Mouse (Mus musculus) activated CD4-positive, CD25-positive, alpha-beta regulatory T cell, adult 4 months (primary cell): ENCODE results near the gene Tbcb. TPM values are rescaled to one million over a fixed set of nuclear protein-coding genes. Genes with fewer than 3 reads are reported as not detected.
"Not testable (repeated sequence)": the region's sequence is repeated elsewhere in the genome, so short reads cannot be mapped to it uniquely, and the experiment has no call there.

Source experiments
- ATAC-seq: one replicate; pipeline ENCODE4 v1.8.0; 2017
- polyA plus RNA-seq, 2 experiments: library from polyadenylated mRNA; unstranded; fragments of 100-300 nt; shearing (Covaris generic); gene quantifications; one replicate each; pipeline ENCODE4 v1.2.1; 2017

Gene Tbcb
- 100 to 1,000 TPM; 124 to 138 TPM for polyA plus RNA-seq

DNA sequence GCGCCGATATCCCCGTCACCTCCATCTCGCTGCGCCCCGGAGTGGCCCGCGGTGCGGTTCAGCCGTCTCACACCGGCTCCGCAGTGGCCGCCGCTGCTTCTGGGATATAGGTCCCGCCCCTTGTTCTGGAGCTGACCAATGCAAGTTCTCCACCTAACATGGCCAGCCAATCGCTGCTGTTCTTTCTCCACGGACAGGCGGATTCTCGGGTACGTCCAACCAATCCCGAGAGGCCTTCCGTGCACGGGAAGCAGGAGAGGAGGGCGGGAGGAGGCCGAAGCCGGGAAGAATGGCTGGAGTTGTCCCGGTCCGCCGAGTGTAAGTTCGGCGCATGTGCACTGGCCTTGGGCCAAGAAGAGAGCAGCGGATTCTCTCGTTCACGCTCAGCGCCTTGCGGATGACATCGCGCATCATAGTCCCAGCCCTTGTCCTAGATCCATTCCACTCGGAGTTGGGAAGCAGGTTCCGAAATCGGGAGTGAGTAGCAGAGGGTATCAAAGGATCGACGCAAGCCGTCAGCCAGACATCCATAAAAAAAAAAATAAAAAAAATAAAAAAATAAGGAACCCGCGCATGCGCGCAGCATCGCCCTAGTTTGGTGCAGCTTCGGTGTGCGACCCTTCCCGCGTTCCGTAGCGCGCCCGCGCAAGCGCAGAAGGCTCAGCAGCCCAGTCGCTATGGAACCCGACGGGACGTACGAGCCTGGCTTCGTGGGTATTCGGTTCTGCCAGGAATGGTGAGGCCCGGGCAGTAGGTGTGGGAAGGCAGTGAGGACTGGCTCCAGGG is at the start of gene Tbcb, which contains the start of gene Polr2i:
TSS of gene Tbcb (minus strand) at position 604 of the 786 bp plus-strand sequence.
TSS of gene Polr2i (plus strand) at position 280 of the 786 bp plus-strand sequence.
- peak; percentile 97 for ATAC-seq

DNA sequence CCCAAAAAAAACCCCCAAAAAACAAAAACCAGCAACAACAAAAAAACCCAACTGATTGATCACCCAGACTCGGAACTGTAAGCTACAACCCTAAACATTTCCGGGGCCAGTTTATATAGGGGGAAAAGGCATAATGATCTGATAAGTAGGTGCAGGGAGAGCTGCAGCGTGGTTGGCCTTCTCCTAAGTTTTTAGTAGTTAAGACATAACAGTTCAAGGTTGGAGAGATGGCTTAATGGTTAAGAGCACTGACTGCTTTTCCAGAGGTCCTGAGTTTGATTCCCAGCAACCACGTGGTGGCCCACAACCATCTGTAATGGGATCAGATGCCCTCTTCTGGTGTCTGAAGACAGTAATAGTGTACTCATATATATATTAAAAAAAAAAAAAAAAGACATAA is 49.5 kb upstream of the Tbcb start:
- ATAC-seq, result no peak

DNA sequence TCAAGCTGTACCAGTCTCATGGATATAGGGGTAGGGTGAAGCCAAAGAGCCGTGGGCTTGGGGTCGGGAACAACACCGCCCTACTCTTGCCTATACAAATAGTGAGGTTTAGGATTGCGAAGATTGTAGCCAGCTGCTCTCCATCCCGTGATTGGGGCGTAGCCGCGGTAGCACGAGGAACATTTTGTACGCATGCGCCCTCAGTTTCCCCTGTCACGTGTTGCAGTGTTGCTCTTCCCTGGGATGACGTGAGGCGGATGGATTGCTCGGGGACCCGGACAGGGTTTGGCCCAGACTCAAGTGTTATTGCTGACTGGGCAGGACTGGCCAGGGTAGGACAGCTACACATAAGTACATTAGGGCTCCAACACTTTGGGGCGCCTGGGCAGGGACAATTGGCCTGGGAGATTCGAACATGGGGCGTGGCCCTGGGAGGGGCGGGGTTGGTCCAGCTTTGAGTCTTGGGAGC is 48.6 kb upstream of the Tbcb start:
- ATAC-seq, result peak; percentile 64

DNA sequence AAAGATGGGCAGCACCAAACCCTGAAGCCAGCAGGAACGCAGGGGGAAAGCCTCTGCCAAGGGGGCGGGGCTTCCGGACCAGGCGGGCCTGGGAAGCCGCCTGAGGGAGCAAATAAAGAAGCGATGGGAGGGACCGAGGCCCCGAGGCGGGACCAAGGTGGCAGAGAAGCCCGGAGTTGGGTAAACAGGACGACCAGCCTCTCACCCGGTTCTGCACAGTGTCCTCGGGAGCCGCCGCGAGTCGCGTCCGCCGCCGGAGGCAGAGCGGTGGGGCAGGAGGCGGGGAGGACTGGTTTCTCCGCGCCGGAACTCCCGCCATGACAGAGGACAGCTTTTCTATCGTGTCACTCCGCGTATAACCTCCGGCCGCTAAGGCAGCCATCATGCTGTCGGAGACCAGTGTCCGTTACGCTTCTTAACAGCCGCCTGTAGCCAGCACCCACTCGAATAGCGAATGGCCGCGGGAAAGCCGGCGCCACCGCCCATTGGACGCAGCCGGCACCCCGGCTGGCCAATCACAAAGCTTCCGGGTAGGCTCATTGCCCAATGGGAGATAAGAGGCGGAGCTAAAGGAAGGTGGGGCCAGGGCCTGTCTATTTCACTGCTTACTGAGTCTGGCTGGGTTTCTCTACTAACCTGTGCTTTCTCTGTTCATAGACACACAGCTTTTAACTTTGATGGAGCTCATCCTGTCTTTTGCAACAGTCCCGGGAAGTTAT is 48.0 kb upstream of the Tbcb start, which contains the start of the genes Thap8 and Wdr62:
TSS of gene Thap8 (plus strand) at position 144 of the 719 bp plus-strand sequence.
TSS of gene Wdr62 (minus strand) at position 469 of the 719 bp plus-strand sequence.
- peak; percentile 98 for ATAC-seq

DNA sequence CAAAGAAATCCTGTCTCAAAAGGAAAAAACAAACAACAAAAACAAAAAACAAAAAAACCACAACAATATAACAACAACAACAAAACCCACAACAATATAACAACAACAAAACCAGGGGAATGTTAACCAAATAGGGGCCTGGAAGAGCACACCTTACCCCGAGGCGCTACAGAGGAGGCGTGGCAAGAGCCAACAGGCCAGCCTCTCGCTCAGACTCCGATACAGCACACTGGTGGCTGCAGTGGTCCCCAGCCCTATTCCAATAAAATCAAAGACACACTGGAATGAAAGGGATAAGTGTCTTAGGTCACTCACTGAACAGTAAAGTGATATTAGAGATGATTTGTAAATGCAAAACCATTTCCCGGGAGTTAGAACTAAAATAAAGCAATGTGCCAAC is 47.5 kb upstream of the Tbcb start:
- no peak for ATAC-seq

DNA sequence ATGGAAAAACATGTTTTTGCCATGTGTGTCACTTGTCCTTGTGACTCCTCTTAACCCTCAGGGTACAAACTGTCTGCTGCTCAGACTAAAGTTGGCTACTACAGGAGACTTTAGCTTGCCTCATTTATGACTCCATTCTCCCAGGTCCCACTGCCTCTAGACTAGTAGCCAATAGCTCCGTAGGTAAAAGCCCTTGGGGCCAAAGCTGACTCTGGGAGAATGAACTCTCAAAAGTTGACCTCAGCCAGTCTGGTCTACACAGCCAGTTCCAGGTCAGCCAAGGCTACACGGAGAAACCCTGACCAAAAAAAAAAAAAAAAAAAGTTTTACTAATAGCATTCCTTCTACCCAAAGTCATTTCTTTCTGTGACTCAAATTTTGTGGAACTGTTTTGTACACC is 46.8 kb upstream of the Tbcb start:
- no peak for ATAC-seq

DNA sequence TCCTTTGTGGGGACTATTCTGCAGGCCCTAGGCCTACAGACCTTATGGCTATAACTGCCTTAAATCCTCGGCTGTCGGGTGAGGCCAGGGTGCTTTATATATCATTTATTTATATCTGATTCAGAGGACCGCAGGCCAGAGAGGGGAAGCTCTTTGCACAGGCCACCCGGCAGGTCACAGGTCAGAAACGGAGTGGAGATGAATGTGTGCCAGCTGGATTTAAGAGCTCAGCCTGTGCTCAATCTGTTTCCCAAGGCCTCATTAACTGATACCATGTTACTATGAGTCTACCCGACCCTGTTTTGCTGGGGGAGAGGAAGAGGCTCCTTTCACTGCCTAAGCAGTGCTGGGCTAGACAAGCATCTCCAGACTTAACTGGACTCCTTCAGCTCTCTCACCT is 42.3 kb upstream of the Tbcb start:
- no peak for ATAC-seq

DNA sequence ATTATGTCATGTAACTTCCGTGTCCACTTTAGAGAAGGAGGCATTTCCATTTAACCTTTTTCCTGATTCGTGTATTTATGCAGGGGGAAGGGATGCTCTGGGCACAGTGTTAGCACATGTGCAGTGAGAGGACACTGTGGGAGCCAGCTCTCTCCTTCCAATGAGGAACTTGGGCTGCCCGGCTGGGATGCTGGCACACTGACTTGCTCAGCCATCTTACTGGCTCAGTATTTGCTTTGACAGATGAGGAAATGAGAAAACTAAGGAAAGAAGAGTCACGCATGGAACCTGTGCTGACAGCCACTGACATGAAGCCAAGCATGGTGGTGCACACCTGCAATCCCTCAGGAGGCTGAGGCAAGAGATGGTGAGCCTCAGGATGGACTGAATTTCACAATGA is 37.6 kb upstream of the Tbcb start:
- no peak for ATAC-seq

DNA sequence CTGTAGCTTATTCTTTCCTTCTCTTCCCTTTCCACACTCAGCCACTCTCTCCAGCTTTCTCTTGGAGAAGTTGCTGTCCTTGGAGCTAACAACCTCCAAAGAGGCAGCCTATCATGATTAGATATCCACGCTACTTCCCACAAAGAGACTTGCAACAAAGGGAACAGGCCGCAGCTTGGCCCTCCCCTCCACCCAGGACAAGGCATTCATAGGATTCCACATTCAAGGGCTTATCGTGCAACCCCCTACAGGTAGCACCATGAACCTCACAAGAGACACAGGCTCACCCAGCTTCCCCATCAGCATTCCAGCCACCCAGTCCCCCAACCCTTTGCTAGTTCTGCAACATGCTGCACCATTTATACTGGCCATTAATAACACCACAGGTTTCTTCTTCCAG is 34.7 kb upstream of the Tbcb start:
- no peak for ATAC-seq

DNA sequence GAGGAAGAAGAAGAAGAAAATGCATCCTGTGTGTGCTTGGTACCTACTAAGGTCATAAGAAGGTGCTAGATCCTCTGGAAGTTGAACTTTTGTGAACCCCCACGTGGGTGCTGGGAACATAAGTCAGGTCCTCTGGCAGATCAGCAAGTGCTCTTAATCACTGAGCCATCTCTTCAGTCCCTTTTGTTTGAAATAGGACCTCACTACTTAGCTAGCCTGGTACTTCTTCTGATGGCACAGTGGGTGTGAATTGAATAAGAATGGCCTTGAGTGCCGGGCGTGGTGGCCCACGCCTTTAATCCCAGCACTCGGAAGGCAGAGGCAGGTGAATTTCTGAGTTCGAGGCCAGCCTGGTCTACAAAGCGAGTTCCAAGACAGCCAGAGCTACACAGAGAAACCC is 33.9 kb upstream of the Tbcb start:
- no peak for ATAC-seq

DNA sequence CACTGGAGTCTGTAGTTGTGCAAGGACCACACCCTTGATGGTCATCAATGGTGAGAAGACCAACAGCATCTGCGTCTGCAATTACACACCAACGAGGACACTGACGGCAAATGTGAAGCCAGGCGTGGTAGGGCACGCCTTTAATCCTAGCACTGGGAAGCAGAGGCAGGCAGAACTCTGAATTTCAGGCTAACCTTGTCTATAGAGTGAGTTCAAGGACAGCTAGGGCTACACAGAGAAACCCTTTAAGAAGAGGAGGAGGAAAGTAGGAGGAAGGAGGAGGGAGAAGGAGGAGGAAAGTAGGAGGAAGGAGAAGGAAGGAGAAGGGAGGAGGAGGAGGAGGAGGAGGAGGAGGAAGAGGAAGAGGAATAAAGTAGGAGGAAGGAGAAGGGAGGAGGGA is 33.5 kb upstream of the Tbcb start:
- no peak for ATAC-seq

DNA sequence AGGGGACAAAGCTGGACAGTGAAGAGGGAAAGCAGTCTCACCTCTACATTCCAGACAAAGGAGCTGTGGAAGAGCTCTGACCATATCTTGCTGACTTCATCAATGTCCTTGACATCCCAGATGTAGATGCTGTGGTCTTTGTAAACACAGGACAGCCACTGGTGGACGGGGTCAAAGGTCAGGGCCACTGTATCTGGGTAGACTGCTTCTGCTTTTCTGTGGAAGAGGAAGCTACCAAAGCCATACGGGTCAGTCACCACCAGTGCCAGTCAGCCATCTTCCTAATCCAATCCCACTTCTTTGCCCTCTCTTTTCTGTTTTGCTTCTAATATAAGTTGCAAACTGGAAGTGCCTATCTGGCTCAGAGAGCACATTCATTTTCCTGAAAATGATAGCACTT is 33.0 kb upstream of the Tbcb start:
- no peak for ATAC-seq

DNA sequence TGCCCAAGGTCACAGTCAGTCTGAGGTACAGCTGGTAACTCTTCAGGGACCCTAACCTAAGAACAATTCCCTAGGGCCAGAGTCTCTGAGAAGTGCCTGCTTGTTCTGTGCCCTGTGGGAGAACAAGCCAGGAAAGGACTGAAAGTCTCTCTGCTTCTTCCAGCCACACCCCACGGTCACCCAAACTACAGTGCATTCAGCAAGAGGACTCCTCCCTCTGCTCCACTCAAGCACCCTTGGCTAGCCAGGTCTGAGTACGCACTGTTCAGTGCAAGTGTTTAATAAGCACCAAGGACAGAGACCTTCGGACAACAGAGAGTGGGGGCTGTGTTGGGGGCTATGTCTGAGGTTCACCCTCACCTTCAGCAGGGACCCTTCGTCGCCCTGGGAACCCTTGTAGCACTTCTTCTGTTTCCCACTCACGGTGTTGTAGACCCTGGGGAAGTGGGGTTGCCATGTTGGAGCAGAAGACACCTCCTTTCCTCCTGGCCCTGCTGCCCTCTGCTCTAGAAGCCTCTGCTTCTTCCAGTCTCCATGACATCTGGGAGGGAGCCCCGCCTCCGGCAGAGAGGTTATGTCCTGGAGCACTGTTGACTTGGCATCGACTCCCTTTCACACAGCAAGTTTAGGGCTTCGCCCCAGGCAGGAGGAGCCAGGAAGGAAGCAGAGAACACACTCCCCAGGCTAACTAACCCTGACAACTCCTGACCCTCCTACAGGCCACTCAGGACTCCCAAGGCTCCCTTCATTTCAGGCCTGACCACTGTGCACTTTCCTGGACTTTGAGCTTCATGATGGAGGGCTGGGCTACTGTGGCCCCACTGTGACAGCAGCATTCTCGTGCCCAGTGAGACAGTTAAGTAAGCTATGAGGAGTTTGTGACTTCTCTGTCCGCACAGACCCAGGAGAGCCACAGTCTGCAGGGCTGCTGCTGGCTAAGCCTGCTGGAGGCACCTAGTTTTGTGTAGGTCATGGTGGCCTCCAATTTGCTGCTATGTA is 20.2 kb upstream of the Tbcb start:
- ATAC-seq, result no peak

DNA sequence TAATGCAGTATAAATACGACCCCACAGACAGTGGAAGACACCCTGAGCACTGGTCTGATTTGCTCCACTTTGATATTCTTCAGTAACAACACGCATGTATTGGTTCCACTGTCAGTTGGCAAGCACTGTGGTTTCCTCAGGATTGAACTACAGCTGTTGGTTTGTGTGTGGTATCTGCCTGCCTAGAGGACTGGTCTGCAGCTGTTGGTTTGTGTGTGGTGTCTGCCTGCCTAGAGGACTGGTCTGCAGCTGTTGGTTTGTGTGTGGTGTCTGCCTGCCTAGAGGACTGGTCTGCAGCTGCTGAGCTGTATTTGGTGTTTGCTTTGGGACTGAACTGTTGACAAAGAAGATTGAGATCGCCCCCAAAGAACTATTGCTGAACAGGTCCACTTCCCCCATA is 5.3 kb upstream of the Tbcb start:
- ATAC-seq, result not testable (repeated sequence)

DNA sequence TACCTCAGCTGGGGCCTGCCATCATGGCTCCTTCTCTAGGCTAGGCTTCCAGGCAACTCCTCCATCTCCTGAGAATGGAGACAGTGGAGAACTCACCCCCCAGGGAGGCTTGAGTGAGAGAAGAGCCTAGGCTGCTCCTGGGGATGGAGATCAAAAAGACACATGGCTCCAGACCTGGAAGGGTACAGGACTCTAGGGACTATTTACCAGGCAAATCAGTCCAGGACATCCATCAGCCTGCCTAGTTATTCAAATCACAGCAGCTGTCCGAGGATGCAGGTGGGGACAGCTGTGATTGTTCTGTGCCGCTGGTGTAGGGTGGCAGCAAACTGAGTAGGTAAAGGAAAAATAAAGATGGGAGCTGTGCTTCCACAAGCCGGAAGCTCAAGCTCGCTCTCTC is 3.6 kb upstream of the Tbcb start, which contains the start of gene Ovol3:
TSS of gene Ovol3 (minus strand) at position 101 of the 400 bp plus-strand sequence.
- ATAC-seq, result no peak

DNA sequence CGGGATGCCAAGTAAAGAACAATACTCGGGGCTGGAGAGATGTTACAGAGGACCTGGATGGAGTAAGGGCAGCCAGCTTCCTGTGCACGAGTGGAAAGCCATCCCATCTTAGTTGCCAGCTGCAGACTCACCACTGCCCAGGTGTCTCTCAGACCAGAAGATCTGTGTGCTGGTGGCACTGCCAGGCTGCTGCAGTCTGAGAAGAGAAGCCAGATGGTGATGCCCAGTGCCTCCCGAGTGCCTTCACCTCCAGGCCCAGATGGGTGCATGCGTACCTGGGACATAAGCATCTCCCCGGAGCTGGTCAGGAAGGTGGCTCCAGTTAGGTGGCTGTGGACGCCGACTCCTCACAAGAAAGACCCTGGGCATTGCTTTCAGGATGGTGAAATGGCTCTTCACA is 3.0 kb upstream of the Tbcb start:
- ATAC-seq, result no peak

DNA sequence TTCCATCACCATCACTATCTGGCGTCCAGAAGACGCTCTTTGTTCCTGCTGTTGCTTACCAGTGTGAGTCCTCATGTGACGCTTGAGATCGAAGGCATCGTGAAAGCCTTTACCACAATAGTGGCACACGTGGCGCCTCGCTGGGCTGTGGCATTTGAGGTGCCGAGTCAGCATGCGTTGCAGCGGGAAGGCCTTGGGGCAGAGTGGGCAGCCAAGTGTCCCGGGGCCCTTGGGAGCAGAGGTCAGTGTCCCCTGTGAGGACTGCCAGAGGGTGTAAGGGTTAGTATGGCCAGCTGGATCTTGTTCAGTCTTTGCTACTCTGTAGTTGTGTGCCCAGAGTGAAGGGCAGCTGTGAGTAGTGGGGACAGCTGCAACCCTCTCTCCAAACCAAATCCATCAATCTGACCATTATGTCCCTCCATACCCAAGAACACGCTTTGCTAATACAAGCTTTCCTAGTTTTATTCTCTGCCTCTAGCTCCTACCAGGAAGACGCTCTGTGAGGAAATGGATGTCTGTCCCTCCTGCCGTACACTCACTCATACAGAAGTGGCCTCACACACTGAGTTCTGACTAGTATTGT is 2.3 kb upstream of the Tbcb start:
- no peak for ATAC-seq

DNA sequence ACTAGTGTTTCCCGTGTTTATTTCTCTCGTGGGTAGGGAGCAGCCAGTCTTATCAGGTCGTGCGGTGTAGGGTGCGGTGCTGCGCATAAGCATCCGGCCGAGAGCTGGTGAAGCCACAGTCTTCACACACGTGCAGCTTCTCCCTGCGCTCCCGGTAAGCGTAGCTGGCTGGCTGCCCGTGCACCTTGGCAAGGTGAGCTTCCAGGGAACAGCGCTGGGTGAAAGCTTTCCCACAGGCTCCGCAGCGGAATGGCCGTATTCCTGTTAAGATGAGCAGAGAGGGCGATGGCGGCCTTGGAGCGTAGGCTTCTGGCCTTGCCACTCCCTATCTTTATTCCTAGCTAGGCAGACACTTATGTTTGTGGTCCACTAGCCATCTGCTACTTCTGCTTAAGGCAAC is 1.3 kb upstream of the Tbcb start:
- no peak for ATAC-seq

DNA sequence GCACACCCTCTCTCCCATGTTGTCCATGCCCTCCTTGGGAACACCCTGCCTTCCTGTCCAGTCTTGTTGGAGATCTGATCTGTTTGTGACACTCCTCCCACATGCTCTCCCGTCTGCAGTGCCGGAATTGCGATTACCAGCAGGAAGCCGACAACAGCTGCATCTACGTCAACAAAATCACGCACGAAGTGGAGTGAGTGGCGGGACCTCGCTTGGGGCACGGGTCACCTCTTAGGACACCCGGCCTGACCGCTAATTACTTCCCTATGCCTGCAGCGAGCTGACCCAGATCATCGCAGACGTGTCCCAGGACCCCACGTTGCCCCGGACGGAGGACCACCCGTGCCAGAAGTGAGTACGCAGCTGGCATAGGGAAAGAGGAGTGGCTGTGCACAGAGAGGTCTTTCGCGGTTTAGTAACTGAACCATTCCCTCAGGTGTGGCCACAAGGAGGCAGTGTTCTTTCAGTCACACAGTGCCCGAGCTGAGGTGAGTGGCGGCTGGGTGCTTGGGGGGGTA is 618 bp upstream of the Tbcb start:
- no peak for ATAC-seq

DNA sequence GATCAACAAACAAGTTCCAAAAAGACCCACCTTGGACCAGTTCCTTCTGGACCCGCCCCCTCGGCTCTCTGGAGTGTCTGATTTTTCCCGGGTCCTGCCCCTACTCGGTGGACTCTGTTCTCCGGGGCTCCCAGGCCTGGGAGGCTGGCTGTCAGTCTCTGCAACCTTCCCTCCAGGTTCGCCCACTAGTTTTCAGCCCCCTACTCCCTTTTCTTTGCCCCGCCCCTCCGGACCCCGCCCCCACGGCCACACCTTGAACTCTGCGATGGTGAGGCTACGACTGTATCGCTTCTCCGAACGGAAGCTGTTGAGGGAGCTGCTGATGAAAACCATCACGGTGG is 774 bp downstream of the Tbcb start:
- no peak for ATAC-seq

DNA sequence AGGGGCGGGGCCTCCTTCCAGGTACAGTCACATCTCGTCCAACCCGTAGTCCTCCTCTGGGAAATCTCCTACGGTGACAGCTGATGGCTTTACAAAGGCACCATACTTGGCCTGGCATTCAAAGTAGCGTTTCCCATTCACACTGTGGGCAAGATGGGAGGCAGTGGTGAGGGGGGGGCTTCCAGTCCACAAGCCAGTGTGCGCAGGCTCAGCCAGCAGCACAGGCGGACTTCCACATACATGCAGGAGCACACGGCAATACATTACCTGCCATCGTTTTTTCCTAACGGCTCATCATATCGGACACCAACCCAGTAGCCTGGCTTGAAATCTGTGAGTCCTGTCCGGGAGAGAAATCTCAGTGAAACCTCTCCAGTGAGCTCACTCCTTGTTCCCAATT is 7.9 kb downstream of the Tbcb start:
- ATAC-seq, result no peak

DNA sequence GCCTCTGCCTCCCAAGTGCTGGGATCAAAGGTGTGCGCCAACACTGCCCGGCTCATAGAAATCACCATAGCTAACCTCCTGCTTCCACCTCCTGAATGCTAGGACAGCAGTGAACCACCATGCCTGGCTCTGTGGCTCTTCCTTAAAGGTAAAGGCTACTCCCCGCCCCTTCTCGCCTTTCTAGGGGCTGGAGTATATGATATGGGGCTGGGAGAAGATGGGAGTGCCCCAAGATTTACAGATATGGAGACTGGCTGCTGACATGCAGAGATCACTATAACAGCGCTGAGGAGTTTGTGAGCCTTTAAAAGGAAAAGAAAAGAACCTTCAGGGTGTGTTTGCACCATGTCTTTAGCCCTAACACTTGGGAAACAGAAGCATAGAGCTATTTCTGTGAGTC is 9.9 kb downstream of the Tbcb start:
- ATAC-seq, result no peak
